Mouse (Mus musculus) right cerebral cortex, adult 18-20 months (tissue): ENCODE results near the gene Tas2r119.
"Not testable (repeated sequence)": the region's sequence is repeated elsewhere in the genome, so short reads cannot be mapped to it uniquely, and the experiment has no call there.

ENCODE experiments used
- DNase-seq: peaks from one replicate; pipeline ENCODE4 v3.0.0; 2022; ENCODE audit warnings: mixed read lengths

Gene Tas2r119

GRCm38 (mm10) chr15:32176989-32177388, at the start of gene Tas2r119:
TSS of gene Tas2r119 (plus strand) at chr15:32177289.
- no peak for DNase-seq

GRCm38 (mm10) chr15:32132315-32132714, 44.8 kb upstream of the Tas2r119 start:
- no peak for DNase-seq

- no peak for DNase-seq
These were observed 35.4 kb upstream of the Tas2r119 start for GRCm38 (mm10) chr15:32141657-32142056.

- no peak for DNase-seq
These were observed 32.8 kb upstream of the Tas2r119 start for GRCm38 (mm10) chr15:32144269-32144668.

GRCm38 (mm10) chr15:32153404-32153803, 23.7 kb upstream of the Tas2r119 start:
- DNase-seq: no peak

- DNase-seq: no peak
These were observed 23.1 kb upstream of the Tas2r119 start for GRCm38 (mm10) chr15:32153857-32154449.

GRCm38 (mm10) chr15:32156126-32156525, 21.0 kb upstream of the Tas2r119 start:
- no peak for DNase-seq

GRCm38 (mm10) chr15:32160281-32160680, 16.8 kb upstream of the Tas2r119 start:
- no peak for DNase-seq

- DNase-seq: peak; percentile 15
These were observed 5.3 kb upstream of the Tas2r119 start for GRCm38 (mm10) chr15:32171764-32172163.

GRCm38 (mm10) chr15:32172175-32172987, 4.7 kb upstream of the Tas2r119 start:
- DNase-seq: no peak

GRCm38 (mm10) chr15:32172988-32173329, 4.1 kb upstream of the Tas2r119 start:
- no peak for DNase-seq

- peak; percentile 78 for DNase-seq
These were observed 3.1 kb downstream of the Tas2r119 start for GRCm38 (mm10) chr15:32180010-32180725.

GRCm38 (mm10) chr15:32182026-32182425, 4.9 kb downstream of the Tas2r119 start:
- DNase-seq: no peak

- no peak for DNase-seq
These were observed 7.9 kb downstream of the Tas2r119 start for GRCm38 (mm10) chr15:32184964-32185363.

- DNase-seq: no peak
These were observed 12.8 kb downstream of the Tas2r119 start for GRCm38 (mm10) chr15:32189879-32190278.

- no peak for DNase-seq
These were observed 13.3 kb downstream of the Tas2r119 start for GRCm38 (mm10) chr15:32190436-32190835.

GRCm38 (mm10) chr15:32192948-32193347, 15.9 kb downstream of the Tas2r119 start:
- DNase-seq: no peak

GRCm38 (mm10) chr15:32198076-32198475, 21.0 kb downstream of the Tas2r119 start:
- no peak for DNase-seq

GRCm38 (mm10) chr15:32198561-32198960, 21.5 kb downstream of the Tas2r119 start:
- no peak for DNase-seq

GRCm38 (mm10) chr15:32203242-32203641, 26.2 kb downstream of the Tas2r119 start:
- peak; percentile 13 for DNase-seq

- peak; percentile 60 for DNase-seq
These were observed 27.8 kb downstream of the Tas2r119 start for GRCm38 (mm10) chr15:32204908-32205307.

GRCm38 (mm10) chr15:32214687-32215086, 37.6 kb downstream of the Tas2r119 start:
- DNase-seq: not testable (repeated sequence)

- DNase-seq: no peak
These were observed 45.9 kb downstream of the Tas2r119 start for GRCm38 (mm10) chr15:32223028-32223427.

GRCm38 (mm10) chr15:32225394-32225793, 48.3 kb downstream of the Tas2r119 start:
- DNase-seq: no peak
